Mouse (Mus musculus) cerebellum, postnatal 10 days (tissue): ENCODE measurements around the gene Ifrd2.

Experiments
- DNase-seq, 2 experiments: peaks; one replicate each; pipeline ENCODE4 v3.0.0; 2021; ENCODE audit warnings: mixed read lengths in 2 of 2

Ifrd2 gene

DNA sequence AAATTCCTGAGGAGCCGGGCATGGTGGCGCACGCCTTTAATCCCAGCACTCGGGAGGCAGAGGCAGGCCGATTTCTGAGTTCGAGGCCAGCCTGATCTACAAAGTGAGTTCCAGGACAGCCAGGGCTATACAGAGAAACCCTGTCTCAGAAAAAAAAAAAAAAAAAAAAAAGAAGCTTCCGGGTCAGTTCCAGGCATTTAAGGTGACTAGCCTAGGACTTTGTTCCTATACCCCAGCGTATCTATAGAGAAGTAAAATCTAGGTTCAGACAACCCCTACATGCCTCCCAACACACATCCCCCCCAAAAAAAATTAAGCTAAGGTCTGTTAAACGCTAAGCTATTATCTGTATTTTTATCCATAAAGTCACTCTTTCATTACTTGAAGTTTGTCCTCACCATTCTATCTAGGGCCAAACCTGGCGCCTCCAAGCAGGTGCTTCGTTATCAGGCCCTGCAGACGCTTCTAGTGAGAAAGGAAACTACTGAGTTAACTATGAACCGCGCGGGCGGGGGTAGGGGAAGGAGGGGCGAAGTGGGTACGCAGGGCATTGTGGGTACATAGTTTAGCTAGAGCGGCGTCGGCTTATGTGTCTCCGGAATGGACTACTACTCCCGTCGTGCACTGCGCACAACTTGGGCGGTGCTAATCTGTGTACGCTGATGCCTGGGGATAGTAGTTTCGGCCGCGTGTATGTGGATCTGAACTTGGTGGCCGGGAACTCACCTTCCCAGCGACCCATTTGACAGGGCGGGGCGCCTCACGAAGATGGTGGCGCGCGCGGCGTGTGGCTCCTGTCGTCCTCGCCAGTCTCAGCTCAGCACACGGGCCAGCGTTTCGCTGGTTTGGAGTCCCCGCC lies at the start of gene Ifrd2:
TSS of gene Ifrd2 (plus strand) at position 669 of the 859 bp plus-strand sequence.
- DNase-seq: peak; percentile 95 to 98

DNA sequence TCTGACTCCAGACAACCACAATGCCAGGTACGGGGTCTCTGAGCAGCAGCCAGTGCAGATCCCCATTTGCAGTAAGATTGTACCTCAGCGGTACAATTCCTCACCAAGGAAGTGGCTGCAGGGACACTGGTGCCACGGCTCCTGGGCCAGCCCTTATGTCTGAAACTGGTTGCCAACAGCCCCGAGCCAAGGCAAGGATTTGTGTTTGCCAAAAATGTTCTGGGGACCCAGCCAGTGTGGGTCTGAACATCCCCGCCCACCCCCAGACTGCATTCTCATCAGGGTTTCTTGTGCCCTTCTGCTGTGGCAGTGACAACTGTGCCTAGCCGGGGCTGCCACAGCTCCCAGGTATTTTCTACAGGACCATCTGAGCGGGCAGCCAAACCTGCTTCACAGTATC lies 49.2 kb upstream of the Ifrd2 start:
- DNase-seq: peak; percentile 85 to 91

DNA sequence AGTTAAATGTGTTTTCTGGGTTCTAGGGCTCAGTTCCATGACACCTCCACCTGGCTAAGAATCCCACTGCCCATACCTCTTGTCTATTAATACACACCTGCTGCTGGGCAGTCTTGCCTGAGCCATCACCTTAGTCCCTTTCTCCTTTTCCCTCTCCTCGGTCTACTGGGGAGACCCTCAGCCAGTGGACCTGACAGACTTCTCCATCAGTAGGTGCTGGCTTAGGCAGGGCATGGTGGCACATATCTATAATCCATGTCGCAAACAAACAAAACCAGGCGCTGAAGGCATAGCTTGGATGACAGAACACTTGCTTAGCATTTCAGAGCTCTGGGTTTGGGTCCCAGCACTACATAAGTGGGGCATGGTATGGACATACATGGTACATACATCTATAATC lies 48.7 kb upstream of the Ifrd2 start:
- DNase-seq: no peak

DNA sequence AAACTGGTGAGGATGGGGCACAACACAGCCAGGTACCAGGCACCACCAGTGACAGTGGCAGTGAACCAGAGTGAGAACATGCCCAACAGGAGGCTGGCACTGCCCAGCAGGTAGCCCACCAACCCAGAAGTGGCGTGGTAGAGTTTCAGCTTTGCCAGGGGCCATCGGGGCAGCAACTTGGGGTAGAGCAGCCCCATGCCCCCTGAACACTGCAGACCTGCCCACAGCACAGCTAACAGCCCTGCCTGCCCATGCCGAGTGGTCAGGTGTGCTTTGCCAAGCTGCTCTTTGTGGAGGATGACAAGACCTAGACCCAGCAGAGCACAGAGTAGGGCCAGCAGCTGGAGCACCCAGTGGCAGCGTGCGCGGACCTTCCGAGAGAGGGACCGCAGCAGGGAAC lies 47.5 kb upstream of the Ifrd2 start:
- no peak for DNase-seq

DNA sequence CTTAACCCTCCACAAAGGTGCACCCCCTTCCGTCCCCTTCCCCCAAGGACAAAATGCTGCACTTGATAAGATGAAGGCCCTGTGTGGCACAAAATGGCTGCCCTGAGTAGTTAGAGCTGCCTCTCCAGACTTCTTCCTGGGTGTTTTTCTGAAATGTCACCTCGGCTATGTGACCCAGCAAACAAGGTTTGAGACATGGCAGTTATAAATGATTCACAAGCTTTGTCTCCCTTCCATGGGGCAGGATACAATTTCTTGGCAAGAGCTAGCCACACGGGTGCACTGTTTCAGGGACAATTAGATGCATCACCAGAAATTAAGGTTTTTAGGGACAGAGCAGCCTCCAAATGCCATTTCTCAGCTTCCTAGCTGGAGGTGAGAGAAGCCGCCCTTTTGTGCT lies 47.0 kb upstream of the Ifrd2 start:
- no peak for DNase-seq

DNA sequence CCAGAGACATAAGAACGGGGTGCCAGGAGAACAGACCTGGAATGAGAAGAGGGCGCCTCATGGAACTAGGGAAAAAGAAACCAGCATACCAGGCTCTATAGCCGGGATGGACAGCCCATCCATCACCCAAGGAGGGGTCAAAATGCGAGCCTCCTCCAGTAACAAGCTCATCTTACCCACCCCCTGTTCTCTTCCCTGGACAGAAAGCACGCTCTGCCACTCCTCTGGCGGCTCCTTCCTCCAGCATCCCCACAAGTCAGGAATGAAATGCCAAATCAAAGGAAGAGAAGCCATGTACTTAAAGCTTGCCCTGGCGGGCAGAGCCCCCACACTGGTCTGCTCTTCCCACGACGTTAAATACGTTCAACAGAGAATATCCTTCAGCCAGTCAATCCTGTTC lies 46.4 kb upstream of the Ifrd2 start:
- DNase-seq: no peak

DNA sequence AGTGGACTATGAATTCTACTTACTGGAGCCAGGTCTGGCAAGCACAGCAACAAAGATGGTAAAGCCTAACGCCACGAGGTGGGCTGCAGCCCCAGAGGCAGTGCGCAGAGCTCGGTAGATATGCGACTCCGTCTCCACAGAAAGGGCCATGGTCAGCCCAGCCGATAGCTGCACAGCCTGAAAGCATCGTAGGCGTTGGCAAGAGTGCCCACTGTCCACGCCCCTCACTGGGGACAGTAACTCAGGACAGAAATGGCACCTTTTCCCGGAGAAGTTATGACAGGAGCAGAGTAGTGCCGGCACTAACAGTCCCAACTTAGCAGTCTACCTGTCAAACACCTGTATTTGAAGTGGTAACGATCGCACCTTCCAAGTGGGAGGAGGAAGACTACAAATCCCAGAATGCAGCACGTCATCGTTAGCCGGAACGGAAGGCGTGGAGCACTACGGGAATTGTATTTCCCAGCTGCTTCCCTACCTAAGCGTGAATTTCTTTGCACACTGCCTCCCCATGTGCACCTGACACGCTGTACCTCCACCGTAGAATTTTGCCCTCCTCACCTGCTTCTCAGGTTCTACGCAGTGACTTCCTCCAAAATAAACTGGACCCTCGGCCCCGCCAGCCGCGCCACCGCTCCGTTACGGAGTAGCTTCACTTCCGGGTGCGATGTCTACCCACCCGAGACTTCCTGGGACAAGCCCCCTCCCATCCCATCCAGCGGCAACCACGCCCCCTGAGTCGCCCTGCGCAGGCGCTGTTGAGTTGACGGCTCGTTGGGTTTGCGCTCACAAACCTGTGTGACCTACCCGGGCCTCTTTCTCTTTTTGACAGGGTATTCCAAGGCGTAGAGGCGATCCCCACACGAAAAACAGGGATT lies 45.7 kb upstream of the Ifrd2 start, which contains the start of the genes Cyb561d2 and Nprl2:
TSS of gene Cyb561d2 (minus strand) at position 720 of the 878 bp plus-strand sequence.
TSS of gene Nprl2 (plus strand) at position 753 of the 878 bp plus-strand sequence.
- DNase-seq: peak; percentile 97 to 98

DNA sequence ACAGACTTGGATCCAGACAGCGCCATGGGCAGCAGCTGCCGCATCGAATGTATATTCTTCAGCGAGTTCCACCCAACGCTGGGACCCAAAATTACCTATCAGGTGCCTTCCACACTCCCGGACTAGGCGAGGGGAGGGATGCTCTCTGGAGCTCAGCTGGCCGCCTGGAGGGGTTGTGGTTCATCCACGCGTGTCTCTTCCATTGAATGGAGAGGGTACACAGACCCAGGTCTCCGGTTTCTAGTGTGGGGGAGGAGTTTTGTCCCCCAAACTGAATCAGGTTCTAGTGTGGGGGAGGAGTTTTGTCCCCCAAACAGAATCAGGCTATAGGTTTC lies 45.1 kb upstream of the Ifrd2 start:
- DNase-seq: no peak

DNA sequence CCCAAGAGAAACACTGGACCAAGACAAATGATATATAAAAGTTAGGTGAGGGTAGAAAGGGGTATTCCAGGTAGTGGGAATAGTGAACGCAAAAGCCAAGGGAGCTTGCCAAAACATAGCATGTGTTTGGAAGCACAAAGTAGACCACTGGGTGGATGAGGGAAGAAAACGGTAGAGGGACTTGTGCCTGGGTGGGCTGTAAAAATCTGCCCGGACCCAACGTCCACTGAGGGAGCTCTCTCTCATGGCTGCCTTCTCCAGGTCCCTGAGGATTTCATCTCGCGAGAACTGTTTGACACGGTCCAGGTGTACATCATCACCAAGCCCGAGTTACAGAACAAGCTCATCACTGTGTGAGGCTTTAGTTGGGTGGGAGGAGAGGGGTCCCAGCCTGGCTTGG lies 44.7 kb upstream of the Ifrd2 start:
- DNase-seq: no peak

DNA sequence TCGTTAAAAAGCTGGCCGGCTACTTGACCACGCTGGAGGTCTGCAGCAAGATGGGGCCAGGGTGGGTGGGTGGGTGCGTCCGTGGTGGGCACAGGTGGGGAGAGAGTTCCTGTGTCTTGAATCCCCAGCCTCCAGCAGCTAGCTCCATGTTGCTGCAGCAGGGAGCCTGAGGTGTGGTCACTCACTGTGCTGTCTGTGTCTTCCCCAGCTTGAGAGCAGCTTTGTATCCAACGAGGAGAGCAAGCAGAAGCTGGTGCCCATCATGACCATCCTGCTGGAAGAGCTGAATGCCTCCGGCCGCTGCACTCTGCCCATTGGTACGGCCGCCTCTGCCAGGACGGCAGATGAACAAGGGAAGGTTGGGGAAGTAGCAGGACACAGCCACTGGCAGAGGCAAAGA lies 44.1 kb upstream of the Ifrd2 start:
- no peak for DNase-seq

DNA sequence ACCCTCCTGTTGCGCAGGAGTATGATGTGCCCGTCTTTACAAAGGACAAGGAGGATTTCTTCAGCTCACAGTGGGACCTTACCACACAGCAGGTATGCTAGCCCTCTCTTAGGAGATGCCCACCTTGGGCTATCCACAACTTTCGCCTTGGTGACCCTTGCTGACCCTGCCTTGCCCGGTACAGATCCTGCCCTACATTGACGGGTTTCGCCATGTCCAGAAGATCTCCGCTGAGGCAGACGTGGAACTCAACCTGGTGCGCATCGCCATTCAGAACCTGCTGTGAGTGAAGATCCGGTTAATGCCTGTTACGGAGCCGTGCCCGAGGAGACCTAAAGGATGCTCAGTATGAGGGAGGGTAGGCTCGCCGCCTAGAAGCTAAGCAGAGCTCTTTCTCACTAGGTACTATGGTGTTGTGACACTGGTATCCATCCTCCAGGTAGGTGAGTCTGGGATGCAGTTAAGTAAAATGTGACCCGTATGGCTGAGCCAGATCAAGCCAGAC lies 43.2 kb upstream of the Ifrd2 start:
- no peak for DNase-seq

DNA sequence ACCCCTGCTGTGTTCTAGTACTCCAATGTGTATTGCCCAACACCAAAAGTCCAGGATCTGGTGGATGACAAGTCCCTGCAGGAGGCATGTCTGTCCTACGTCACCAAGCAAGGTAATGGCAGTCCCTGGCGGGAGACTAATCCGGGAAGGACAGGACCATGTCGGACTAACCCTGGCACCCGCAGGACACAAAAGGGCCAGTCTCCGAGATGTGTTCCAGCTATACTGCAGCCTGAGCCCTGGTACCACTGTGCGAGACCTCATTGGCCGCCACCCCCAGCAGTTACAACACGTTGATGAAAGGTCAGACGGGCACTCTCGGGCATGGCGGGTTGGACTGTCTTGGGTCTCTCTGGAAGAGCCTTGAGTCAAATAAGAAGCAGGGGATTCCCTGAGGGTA lies 42.7 kb upstream of the Ifrd2 start:
- no peak for DNase-seq

DNA sequence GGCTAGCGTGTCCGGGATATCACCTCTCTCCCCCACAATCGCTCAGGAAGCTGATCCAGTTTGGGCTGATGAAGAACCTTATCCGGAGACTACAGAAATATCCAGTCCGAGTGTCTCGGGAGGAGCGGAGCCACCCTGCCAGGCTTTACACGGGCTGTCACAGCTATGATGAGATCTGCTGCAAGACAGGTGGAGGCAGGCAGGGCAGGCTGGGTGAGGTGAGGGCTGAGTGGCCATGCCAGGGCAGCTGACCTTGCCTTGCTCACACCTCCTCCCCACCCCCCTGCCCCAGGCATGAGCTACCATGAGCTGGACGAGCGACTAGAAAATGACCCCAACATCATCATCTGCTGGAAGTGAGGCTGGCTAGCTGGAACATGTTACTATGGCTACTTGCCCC lies 42.2 kb upstream of the Ifrd2 start:
- DNase-seq: no peak

DNA sequence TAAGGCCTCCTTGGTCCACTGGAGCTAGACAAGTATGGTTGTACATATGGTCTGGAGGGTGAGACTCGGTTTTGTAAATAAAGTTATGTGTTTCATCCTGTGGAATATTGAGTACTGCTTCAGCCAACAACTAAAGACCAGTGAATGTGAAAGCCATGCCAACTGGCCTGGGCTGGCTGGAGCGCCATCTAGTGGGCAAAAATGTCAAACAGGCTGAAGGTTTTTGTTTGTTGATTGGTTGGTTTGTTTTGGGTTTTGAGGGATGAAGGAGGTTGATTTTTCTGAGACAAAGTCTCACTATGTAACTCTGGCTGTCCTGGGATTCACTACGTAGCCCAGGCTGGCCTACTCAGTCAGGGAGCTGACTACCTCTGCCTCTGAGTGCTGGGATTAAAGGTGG lies 41.8 kb upstream of the Ifrd2 start:
- peak; percentile 89 to 94 for DNase-seq

DNA sequence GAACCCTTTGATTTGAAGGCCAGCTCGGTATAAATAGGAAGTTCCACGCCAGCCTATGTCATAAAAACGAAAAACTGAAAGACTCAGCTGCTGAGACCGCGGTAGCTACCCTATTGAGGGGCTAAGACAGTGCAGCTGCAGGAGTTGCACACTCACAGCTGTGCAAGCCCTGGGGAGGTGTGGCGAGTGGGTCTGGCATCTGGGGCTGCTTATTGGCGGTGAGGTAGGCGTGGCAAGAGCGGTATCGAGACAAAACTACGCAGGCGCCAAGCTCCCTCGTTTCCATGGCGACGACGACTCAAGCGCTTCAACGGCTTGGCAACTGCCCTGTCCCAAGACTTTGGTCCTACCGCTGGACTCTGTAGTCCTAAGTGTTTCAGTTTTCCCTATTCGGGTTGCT lies 40.4 kb upstream of the Ifrd2 start, which contains the start of gene Zmynd10:
TSS of gene Zmynd10 (plus strand) at position 273 of the 400 bp plus-strand sequence.
- DNase-seq: peak; percentile 80 to 82

DNA sequence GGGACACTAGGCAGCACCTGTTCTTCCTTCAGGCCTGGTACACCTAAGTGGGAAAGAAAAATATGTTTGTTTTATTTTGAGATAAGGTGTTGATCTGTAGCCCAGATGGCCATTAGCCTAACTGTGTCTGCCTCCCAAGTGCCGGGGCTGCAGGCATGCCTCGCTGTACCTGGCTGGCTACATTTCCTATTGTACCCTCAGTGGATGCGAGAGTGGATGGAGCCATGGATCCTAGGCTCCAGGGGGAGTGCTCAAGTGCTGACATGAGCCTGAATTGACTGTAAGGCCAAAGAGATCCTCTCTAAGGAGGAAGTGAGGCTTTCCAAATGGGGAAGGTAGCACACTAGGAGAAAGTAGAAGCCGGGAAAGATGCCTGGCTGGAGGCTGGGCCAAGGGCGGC lies 39.5 kb upstream of the Ifrd2 start:
- DNase-seq: no peak

DNA sequence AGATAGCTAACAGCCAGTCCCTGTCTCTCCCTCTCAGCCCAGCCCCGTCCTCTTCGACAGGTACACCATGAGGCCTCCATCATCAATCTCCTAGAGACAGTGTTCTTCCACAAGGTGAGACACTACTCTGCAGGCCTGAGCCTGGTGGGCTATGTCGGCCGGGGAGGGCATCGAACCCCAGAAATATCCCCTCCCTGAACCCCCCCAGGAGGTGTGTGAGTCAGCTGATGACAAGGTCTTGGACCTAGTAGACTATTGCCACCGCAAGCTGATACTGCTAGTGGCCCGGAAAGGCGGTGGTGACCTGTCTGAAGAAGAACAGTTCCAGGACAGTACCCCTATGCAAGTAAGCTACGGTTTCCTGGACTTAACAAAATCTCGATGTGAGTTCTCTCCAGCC lies 38.6 kb upstream of the Ifrd2 start:
- DNase-seq: no peak

DNA sequence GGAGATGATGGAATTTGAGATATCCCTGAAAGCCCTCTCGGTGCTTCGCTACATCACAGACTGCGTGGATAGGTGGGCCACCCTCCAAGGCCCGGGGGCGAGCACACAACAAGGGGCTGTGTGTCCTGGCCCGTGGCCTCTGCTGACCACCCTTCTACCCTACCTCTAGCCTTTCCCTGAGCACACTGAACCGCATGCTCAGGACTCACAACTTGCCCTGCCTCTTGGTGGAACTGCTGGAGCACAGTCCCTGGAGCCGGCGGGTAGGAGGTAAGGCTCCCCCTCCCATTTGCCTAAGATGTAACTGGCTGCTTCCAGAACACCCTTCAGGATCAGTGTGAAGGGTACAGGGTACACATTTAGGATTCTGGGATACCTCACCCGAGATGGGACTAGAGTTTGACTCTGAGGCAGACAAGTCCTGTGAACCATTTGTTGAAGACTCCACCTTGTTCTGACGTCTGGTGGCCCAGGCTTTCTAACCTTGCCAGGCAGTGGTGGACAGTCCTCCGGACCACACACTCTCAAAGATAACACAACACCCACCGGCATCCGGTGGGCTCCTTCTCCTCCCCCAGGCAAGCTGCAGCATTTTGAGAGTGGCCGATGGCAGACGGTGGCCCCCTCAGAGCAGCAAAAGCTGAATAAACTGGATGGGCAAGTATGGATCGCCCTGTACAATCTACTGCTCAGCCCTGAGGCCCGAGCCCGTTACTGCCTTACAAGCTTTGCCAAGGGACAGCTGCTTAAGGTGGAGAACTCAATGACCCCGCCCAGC lies 38.0 kb upstream of the Ifrd2 start:
- no peak for DNase-seq

DNA sequence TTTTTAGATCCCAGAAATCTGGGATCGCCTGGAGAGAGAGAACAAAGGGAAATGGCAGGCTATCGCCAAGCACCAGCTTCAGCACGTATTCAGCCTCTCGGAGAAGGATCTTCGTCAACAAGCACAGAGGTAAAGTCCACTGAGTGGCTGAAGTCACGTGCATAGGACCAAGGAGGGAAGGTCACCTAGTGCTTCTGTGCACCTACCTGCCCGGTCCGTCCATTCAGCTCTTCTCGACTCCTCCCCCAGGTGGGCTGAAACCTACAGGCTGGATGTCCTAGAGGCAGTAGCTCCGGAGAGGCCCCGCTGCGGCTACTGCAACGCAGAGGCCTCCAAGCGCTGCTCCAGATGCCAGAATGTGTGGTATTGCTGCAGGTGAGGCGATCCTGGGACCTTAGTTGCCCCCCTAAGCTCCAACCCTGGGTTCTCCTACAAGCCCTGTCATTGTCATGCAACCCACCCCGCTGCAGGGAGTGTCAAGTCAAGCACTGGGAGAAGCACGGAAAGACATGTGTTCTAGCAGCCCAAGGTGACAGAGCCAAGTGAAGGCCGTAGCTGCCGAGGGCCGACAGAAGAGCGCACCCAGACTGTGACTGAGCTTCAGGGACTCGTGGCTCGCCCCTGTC lies 36.8 kb upstream of the Ifrd2 start:
- DNase-seq: no peak

DNA sequence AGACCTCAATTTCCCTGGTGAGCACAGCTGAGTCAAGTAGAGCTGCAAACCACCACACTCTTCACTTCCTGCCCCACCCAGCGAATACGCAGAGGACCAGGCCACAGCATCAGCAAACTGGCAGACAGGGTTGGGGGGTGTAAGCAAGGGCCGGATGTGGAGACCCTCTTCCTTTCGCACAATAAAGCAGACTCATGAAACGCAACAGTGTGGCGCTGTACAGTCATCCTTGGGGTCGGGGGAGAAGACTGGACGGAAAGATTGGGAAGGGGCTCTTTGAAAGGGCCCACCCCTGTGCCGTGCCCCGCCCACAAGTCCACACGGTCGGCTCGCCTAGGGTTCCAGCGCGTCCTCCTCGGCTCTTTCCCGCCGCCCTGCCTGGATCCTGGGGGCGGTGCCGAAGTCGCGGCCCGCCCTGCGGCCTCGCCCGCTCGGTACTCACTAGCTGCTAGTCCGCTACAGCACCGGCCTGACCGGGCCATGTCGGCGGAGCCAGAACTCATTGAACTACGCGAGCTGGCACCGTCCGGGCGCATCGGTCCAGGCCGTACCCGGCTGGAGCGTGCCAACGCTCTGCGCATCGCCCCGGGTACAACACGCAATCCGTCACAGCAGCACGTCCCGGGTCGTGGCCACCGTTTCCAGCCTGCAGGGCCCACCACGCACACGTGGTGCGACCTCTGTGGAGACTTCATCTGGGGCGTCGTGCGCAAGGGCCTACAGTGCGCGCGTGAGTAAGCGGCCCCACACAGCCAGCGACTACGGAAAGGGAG lies 36.1 kb upstream of the Ifrd2 start, which contains the start of gene Rassf1:
TSS of gene Rassf1 (plus strand) at position 439 of the 773 bp plus-strand sequence.
- DNase-seq: peak; percentile 46 to 48

DNA sequence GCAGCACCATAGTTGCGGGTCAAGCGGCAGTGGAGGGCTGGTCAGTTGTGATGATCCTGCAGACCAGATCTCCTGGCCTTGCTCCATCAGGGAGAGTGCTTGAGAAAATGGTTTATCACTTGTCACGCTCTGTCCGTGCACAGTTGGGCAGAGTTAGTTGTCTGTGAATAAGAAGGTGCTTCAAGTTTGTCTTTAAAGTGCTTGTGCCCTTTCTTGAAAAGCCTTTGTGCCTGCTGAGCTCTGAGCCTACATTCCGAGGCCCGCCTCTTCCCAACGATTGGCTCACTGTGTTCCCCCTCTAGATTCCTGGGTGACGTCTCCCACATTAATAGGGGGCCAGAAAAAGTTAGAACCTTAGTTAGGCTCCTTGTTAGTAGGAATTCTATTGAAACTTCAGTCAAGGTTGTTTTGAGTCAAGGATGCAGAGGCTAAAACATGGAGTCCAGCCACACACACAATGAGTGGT lies 35.5 kb upstream of the Ifrd2 start:
- DNase-seq: no peak
